Mouse (Mus musculus) MEL (cell line): ENCODE results near the gene Dapk3. TPM values are rescaled to one million over a fixed set of nuclear protein-coding genes. Genes with fewer than 3 reads are reported as not detected.
A peak's percentile ranks its signal among the peaks of the same experiment; 100 is the strongest.

Experiments used
- DNase-seq: peaks from one replicate; pipeline ENCODE4 v3.0.0; 2011; ENCODE audit warnings: low read depth, low spot score
- H3K27ac ChIP-seq: 2 replicates; pipeline ENCODE4 v1.5.1; 2012; ENCODE audit warnings: low read depth, mild to moderate bottlenecking, control low read depth, low read length, moderate library complexity; ENCODE audit not compliant: control insufficient read depth
- H3K27me3 ChIP-seq, 2 experiments: fragments of 150-350 bp in 1 of 2; sonication (generic) in 1 of 2; 2 replicates each; pipeline ENCODE4 v1.6.1; 2012; ENCODE audit warnings: low read length in 2 of 2, mild to moderate bottlenecking in 2 of 2, improper control_type of control experiment in 1 of 2, moderate library complexity in 1 of 2; ENCODE audit not compliant: insufficient read depth in 2 of 2, control insufficient read depth in 1 of 2
- H3K36me3 ChIP-seq, 2 experiments: 2 replicates each; pipeline ENCODE4 v1.6.1; 2012 to 2014; ENCODE audit warnings: low read length in 2 of 2, improper control_type of control experiment in 1 of 2, inconsistent platforms in 1 of 2, mild to moderate bottlenecking in 1 of 2; ENCODE audit not compliant: insufficient read depth in 2 of 2, control insufficient read depth in 1 of 2
- H3K4me1 ChIP-seq, 2 experiments: fragments of 150-350 bp in 1 of 2; sonication (generic) in 1 of 2; 2 replicates each; pipeline ENCODE4 v1.6.1; 2012; ENCODE audit warnings: low read length in 2 of 2, improper control_type of control experiment in 1 of 2, mild to moderate bottlenecking in 1 of 2; ENCODE audit not compliant: insufficient read depth in 2 of 2, control insufficient read depth in 1 of 2
- H3K4me3 ChIP-seq, 2 experiments: fragments of 150-350 bp in 1 of 2; sonication (generic) in 1 of 2; 2 replicates each; pipeline ENCODE4 v1.5.1; 2012; ENCODE audit warnings: low read depth in 2 of 2, low read length in 2 of 2, mild to moderate bottlenecking in 2 of 2, moderate library complexity in 2 of 2, control low read depth in 1 of 2, improper control_type of control experiment in 1 of 2; ENCODE audit not compliant: control insufficient read depth in 1 of 2, insufficient read depth in 1 of 2
- H3K79me2 ChIP-seq: 2 replicates; pipeline ENCODE4 v1.6.1; 2012; ENCODE audit warnings: mild to moderate bottlenecking, low read length, moderate library complexity; ENCODE audit not compliant: control insufficient read depth, poor library complexity, insufficient read depth
- H3K9ac ChIP-seq: 2 replicates; pipeline ENCODE4 v1.6.1; 2012; ENCODE audit warnings: low read depth, mild to moderate bottlenecking, control low read depth, low read length, moderate library complexity; ENCODE audit not compliant: control insufficient read depth, poor library complexity, severe bottlenecking
- H3K9me3 ChIP-seq: fragments of 150-350 bp; sonication (generic); replicated peaks from 2 replicates; pipeline ENCODE4 v1.6.1; 2012; ENCODE audit warnings: mild to moderate bottlenecking, low read length, improper control_type of control experiment, moderate library complexity; ENCODE audit not compliant: insufficient read depth
- BHLHE40 ChIP-seq: IDR thresholded peaks from 2 replicates; pipeline ENCODE4 v1.6.1; 2012; ENCODE audit warnings: low read depth, mild to moderate bottlenecking, inconsistent platforms, low read length, improper control_type of control experiment, borderline replicate concordance
- CHD1 ChIP-seq: IDR thresholded peaks from 2 replicates; pipeline ENCODE4 v1.6.1; 2012; ENCODE audit warnings: low read depth, mild to moderate bottlenecking, inconsistent platforms, low read length, improper control_type of control experiment
- CTCF ChIP-seq, 3 experiments: IDR thresholded peaks in 2 of 3; conservative IDR thresholded peaks in 1 of 3; 2 replicates each; pipeline ENCODE4 v1.5.1; 2011 to 2012; ENCODE audit warnings: low read length in 3 of 3, low read depth in 2 of 3, mild to moderate bottlenecking in 2 of 3, improper control_type of control experiment in 1 of 3, inconsistent platforms in 1 of 3, mixed read lengths in 1 of 3, moderate library complexity in 1 of 3; ENCODE audit not compliant: control insufficient read depth in 1 of 3, insufficient read depth in 1 of 3, poor library complexity in 1 of 3, severe bottlenecking in 1 of 3
- E2F4 ChIP-seq: IDR thresholded peaks from 2 replicates; pipeline ENCODE4 v1.6.1; 2011; ENCODE audit warnings: low read depth, low read length, improper control_type of control experiment, borderline replicate concordance
- ELF1 ChIP-seq: IDR thresholded peaks from 2 replicates; pipeline ENCODE4 v1.6.1; 2014; ENCODE audit warnings: low read depth, mild to moderate bottlenecking, inconsistent platforms, low read length, improper control_type of control experiment, moderate library complexity
- EP300 ChIP-seq, 2 experiments: IDR thresholded peaks; 2 replicates each; pipeline ENCODE4 v1.6.1; 2011; ENCODE audit warnings: improper control_type of control experiment in 2 of 2, low read length in 2 of 2, low read depth in 1 of 2, mild to moderate bottlenecking in 1 of 2
- ETS1 ChIP-seq: IDR thresholded peaks from 2 replicates; pipeline ENCODE4 v1.6.1; 2012; ENCODE audit warnings: low read depth, mild to moderate bottlenecking, inconsistent platforms, low read length, improper control_type of control experiment, moderate library complexity
- GATA1 ChIP-seq: IDR thresholded peaks from 2 replicates; pipeline ENCODE4 v1.6.1; 2011; ENCODE audit warnings: low read depth, low read length, improper control_type of control experiment
- JUND ChIP-seq: IDR thresholded peaks from 2 replicates; pipeline ENCODE4 v1.6.1; 2011; ENCODE audit warnings: low read depth, mild to moderate bottlenecking, improper control_type of control experiment, low read length
- KAT2A ChIP-seq: conservative IDR thresholded peaks from 2 replicates; pipeline ENCODE4 v1.6.1; 2012; ENCODE audit warnings: low read depth, low read length, improper control_type of control experiment, inconsistent platforms
- MAFK ChIP-seq: IDR thresholded peaks from 2 replicates; pipeline ENCODE4 v1.6.1; 2011; ENCODE audit warnings: low read depth, mild to moderate bottlenecking, low read length, improper control_type of control experiment, borderline replicate concordance
- MAX ChIP-seq: IDR thresholded peaks from 2 replicates; pipeline ENCODE4 v1.6.1; 2011; ENCODE audit warnings: low read length, improper control_type of control experiment
- MAZ ChIP-seq: IDR thresholded peaks from 2 replicates; pipeline ENCODE4 v1.6.1; 2012; ENCODE audit warnings: low read depth, mild to moderate bottlenecking, inconsistent platforms, low read length, improper control_type of control experiment
- MEF2A ChIP-seq: IDR thresholded peaks from 2 replicates; pipeline ENCODE4 v1.6.1; 2014; ENCODE audit warnings: low read depth, mild to moderate bottlenecking, inconsistent platforms, low read length, improper control_type of control experiment; ENCODE audit not compliant: poor library complexity, insufficient replicate concordance, severe bottlenecking; ENCODE audit errors: extremely low read depth
- MXI1 ChIP-seq: IDR thresholded peaks from 2 replicates; pipeline ENCODE4 v1.6.1; 2011; ENCODE audit warnings: mild to moderate bottlenecking, low read depth, low read length, improper control_type of control experiment
- MYB ChIP-seq: IDR thresholded peaks from 2 replicates; pipeline ENCODE4 v1.6.1; 2011; ENCODE audit warnings: mild to moderate bottlenecking, low read depth, low read length, improper control_type of control experiment
- POLR2A ChIP-seq, 2 experiments: IDR thresholded peaks; 2 replicates each; pipeline ENCODE4 v1.6.1; 2011 to 2012; ENCODE audit warnings: low read length in 2 of 2, mild to moderate bottlenecking in 2 of 2, control low read depth in 1 of 2, improper control_type of control experiment in 1 of 2, low read depth in 1 of 2, moderate library complexity in 1 of 2; ENCODE audit not compliant: control insufficient read depth in 1 of 2, insufficient read depth in 1 of 2, poor library complexity in 1 of 2
- POLR2AphosphoS2 ChIP-seq: IDR thresholded peaks from 2 replicates; pipeline ENCODE4 v1.6.1; 2011; ENCODE audit warnings: low read length, improper control_type of control experiment
- POLR2AphosphoS5 ChIP-seq: IDR thresholded peaks from 2 replicates; pipeline ENCODE4 v1.6.1; 2012; ENCODE audit warnings: low read depth, borderline replicate concordance, mild to moderate bottlenecking, inconsistent platforms, low read length, moderate library complexity, mixed read lengths
- RCOR1 ChIP-seq: IDR thresholded peaks from 2 replicates; pipeline ENCODE4 v1.6.1; 2012; ENCODE audit warnings: low read depth, mild to moderate bottlenecking, inconsistent platforms, low read length, improper control_type of control experiment
- SIN3A ChIP-seq: IDR thresholded peaks from 2 replicates; pipeline ENCODE4 v1.6.1; 2012; ENCODE audit warnings: low read length, improper control_type of control experiment, inconsistent platforms
- TAL1 ChIP-seq: IDR thresholded peaks from 2 replicates; pipeline ENCODE4 v1.6.1; 2012; ENCODE audit warnings: mild to moderate bottlenecking, inconsistent platforms, low read length, moderate library complexity, mixed read lengths
- TBP ChIP-seq: IDR thresholded peaks from 2 replicates; pipeline ENCODE4 v1.8.0; 2011; ENCODE audit warnings: low read depth, low read length, improper control_type of control experiment
- UBTF ChIP-seq: IDR thresholded peaks from 2 replicates; pipeline ENCODE4 v1.6.1; 2012; ENCODE audit warnings: low read depth, mild to moderate bottlenecking, inconsistent platforms, low read length, improper control_type of control experiment, moderate library complexity, borderline replicate concordance; ENCODE audit not compliant: insufficient read depth
- USF1 ChIP-seq: IDR thresholded peaks from 2 replicates; pipeline ENCODE4 v1.6.1; 2014; ENCODE audit warnings: low read depth, mild to moderate bottlenecking, inconsistent platforms, low read length, improper control_type of control experiment, moderate library complexity
- USF2 ChIP-seq, 2 experiments: IDR thresholded peaks; 2 replicates each; pipeline ENCODE4 v1.6.1; 2011 to 2012; ENCODE audit warnings: improper control_type of control experiment in 2 of 2, low read length in 2 of 2, borderline replicate concordance in 1 of 2, inconsistent platforms in 1 of 2, low read depth in 1 of 2, mild to moderate bottlenecking in 1 of 2; ENCODE audit not compliant: insufficient read depth in 1 of 2
- ZC3H11A ChIP-seq: IDR thresholded peaks from 2 replicates; pipeline ENCODE4 v1.6.1; 2012; ENCODE audit warnings: low read depth, mild to moderate bottlenecking, inconsistent platforms, low read length, improper control_type of control experiment
- ZKSCAN1 ChIP-seq: IDR thresholded peaks from 2 replicates; pipeline ENCODE4 v1.6.1; 2012; ENCODE audit warnings: low read depth, mild to moderate bottlenecking, inconsistent platforms, low read length, improper control_type of control experiment, moderate library complexity
- ZMIZ1 ChIP-seq: IDR thresholded peaks from 2 replicates; pipeline ENCODE4 v1.6.1; 2012; ENCODE audit warnings: low read depth, mild to moderate bottlenecking, inconsistent platforms, low read length, improper control_type of control experiment, moderate library complexity
- polyA plus RNA-seq, 2 experiments: library from polyadenylated mRNA; stranded (reverse) in 1 of 2; unstranded in 1 of 2; fragments of >175 nt in 1 of 2; fragments of >200 nt in 1 of 2; gene quantifications; 2 replicates each; pipeline versions ENCODE4 v1.2.1 to v1.2.4; 2012; ENCODE audit warnings: low replicate concordance in 2 of 2, low read depth in 1 of 2; ENCODE audit not compliant: insufficient read length in 2 of 2, insufficient read depth in 1 of 2, missing spikeins in 1 of 2
- total RNA-seq: library from RNA; depleted of rRNA; stranded (reverse); fragments of 300-350 nt; gene quantifications from 2 replicates; pipeline ENCODE4 v1.2.3, GENCODE M21; 2012

Dapk3 gene
- total and polyA plus RNA-seq, 3 experiments: 42.3 to 79.1 TPM; not detected in 1

DNA sequence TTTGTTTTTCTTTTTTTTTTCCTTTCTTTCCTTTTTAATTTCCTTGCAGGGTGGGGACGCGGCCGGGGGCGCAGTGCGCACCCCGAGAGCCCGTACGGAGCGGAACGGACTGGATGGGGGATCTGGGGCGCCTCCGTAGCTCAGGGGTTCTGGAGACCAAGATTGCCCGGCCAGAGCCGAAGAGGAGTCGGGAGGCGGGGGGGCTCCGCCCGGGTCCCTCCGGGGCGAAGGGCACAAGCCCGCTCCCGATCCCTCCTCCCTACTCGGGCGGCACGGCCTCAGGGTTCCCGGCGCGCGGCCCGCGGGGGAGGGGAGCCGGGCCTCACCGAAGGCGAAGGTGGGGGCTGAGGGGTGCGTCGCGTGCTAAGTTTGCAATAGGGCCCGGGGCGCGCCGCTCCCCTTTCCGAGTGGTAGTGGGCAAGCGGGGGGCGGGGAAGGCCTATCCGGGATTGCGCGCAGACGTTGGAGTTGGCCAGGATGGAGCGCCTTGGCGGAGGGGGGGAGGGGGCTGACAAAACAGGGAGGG, 46.0 kb upstream of the Dapk3 start:
- peak overlapping the region; percentile 88 to 97 for H3K4me3 ChIP-seq
- no peaks in the 10 kb centered on the region for H3K27me3 ChIP-seq
- H3K9me3 ChIP-seq: no peaks in the 10 kb centered on the region
- TF ChIP-seq ZC3H11A: no peak
- no peak for TF ChIP-seq MEF2A
- TF ChIP-seq RCOR1: no peak
- no peak for TF ChIP-seq JUND
- TF ChIP-seq SIN3A: no peak; the same call in 1 of the 2 replicates
- no peak for TF ChIP-seq POLR2AphosphoS5
- TF ChIP-seq MXI1: 0 out of 2 replicates have a peak, but pooled peaks have one; percentile 44
- TF ChIP-seq TAL1: no peak
- TF ChIP-seq ETS1: no peak; the same call in 1 of the 2 replicates
- TF ChIP-seq CTCF (IDR thresholded peaks at IDR 0.05 in 2 of 3, conservative IDR thresholded peaks at IDR 0.05 in 1 of 3; ENCODE audit: control insufficient read depth in 1 of 3, insufficient read depth in 1 of 3, low read depth in 2 of 3, low read length in 3 of 3, poor library complexity in 1 of 3, severe bottlenecking in 1 of 3): no peak
- TF ChIP-seq MAZ: peak; percentile 64; the same call in 1 of the 2 replicates
- TF ChIP-seq USF1: 0 out of 2 replicates have a peak, but pooled peaks have one; percentile 4
- TF ChIP-seq ZMIZ1: no peak
- TF ChIP-seq MYB: no peak
- no peak for TF ChIP-seq POLR2AphosphoS2
- TF ChIP-seq MAFK: no peak
- peak; percentile 49; the same call in 1 of the 2 replicates for TF ChIP-seq BHLHE40
- no peak for TF ChIP-seq EP300 (IDR thresholded peaks at IDR 0.05; ENCODE audit: low read depth in 1 of 2, low read length in 2 of 2)
- no peak for TF ChIP-seq MAX
- 0 out of 2 replicates have a peak, but pooled peaks have one; percentile 36 for TF ChIP-seq ZKSCAN1
- 0 out of 4 replicates have a peak, but pooled peaks of 1 of the 2 experiments have one; percentile 0 for TF ChIP-seq POLR2A (IDR thresholded peaks at IDR 0.05; ENCODE audit: control insufficient read depth in 1 of 2, insufficient read depth in 1 of 2, low read depth in 1 of 2, low read length in 2 of 2, poor library complexity in 1 of 2)
- TF ChIP-seq E2F4: no peak; the same call in 1 of the 2 replicates
- no peak for TF ChIP-seq USF2 (IDR thresholded peaks at IDR 0.05; ENCODE audit: borderline replicate concordance in 1 of 2, insufficient read depth in 1 of 2, low read depth in 1 of 2, low read length in 2 of 2)
- no peak for TF ChIP-seq UBTF
- peak; percentile 9; the same call in 1 of the 2 replicates for TF ChIP-seq TBP
- no peak for TF ChIP-seq KAT2A
- TF ChIP-seq ELF1: no peak
- no peak for TF ChIP-seq GATA1
- TF ChIP-seq CHD1: 0 out of 2 replicates have a peak, but pooled peaks have one; percentile 11
- H3K4me1 ChIP-seq: peaks cover 2 to 14% of the 10 kb centered on the region in 2 experiments; a peak in 3 of 4 replicates
- H3K9ac ChIP-seq: peak overlapping the region; percentile 95
- peak overlapping the region; percentile 96 for H3K27ac ChIP-seq
- peaks cover 0 to 16% of the 10 kb centered on the region in 2 experiments; a peak in 3 of 4 replicates for H3K36me3 ChIP-seq
- DNase-seq: peak; percentile 83
- peaks cover 51% of the 10 kb centered on the region for H3K79me2 ChIP-seq
